Mouse (Mus musculus) Patski (cell line): ENCODE results near the gene Adm2. TPM values are rescaled to one million over a fixed set of nuclear protein-coding genes. Genes with fewer than 3 reads are reported as not detected.

ENCODE experiments used
- ATAC-seq: fragments of 100-300 bp; one replicate; pipeline ENCODE4 v1.8.0; 2021
- CTCF ChIA-PET: fragments of 350-600 bp; sonication (Branson Sonifier 250); formaldehyde crosslinking; loops from one replicate; lab custom pipeline; 2022; ENCODE audit warnings: inconsistent platforms; lab: Charles Lee
- POLR2A ChIA-PET: fragments of 350-600 bp; sonication (Branson Sonifier 250); formaldehyde crosslinking; loops from one replicate; lab custom pipeline; 2022; ENCODE audit warnings: antibody characterized with exemption, inconsistent platforms; lab: Charles Lee
- DNase-seq: peaks from one replicate; pipeline ENCODE4 v3.0.0-alpha.2; 2011; ENCODE audit warnings: low read depth, low spot score
- H3K27me3 ChIP-seq: fragments of 371-371 bp; one replicate; pipeline ENCODE4 v1.5.1; 2021
- CTCF ChIP-seq: fragments of 100-300 bp; IDR thresholded peaks from one replicate; pipeline ENCODE4 v1.5.1; 2021
- in situ Hi-C: fragments of 300-500 bp; cut with MboI; formaldehyde crosslinking; loops from 3 replicates; pipeline ENCODE4 v1.11.1; 2018; ENCODE audit warnings: low pct_unique_long_range_greater_than_20kb, mixed read lengths
- polyA plus RNA-seq: library from polyadenylated mRNA; unstranded; gene quantifications from one replicate; pipeline ENCODE4 v1.2.3, GENCODE M21; 2021

The Adm2 gene
- 0.14 TPM for polyA plus RNA-seq

DNA sequence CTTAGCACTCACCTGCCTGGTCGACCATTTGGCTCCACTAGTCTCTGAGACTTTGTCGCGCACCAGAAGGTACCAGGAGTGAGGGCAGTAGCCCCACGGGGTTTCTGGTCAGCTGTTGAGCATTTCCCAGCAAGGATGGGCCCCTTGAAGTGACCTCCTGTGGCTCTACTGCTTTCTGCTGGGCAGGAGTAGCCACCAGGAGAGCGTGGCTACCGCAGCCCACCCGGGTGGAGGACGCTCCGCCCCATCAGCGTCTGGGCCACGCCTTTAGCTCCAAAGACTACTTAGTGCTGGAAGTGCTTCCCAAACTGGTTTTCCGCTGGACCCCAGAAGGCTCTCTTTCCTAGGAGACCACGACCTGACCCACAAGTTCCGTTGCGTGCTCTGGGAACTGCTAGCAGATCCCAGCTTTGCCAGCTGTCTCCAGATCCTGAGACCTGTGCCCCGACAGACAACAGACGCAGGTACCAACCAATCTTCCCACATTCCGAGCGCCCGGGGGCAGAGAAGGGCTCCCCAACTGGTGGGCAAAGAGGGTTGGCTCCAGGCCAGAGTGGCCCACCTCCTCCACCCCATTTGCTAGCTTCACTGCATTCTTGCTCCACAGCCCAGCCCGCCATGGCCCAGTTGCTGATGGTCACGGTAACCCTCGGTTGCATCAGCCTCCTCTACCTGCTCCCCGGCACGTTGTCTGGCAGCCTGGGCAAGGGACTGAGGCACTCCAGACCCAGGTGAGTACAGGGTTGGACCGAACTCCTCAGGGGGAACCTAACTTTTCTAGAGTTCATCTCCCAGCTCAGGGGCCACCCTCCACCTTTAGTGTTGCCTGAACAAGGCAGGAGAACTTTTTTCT, at the start of gene Adm2:
Gene Adm2, plus strand, starts transcription at position 51 of the 853 bp plus-strand sequence.
- TF ChIP-seq CTCF = no peak
- POLR2A ChIA-PET = no interaction called here
- DNase-seq (no peak), ATAC-seq (no peak)
- CTCF ChIA-PET = no interaction called here
- peaks cover 12% of the 10 kb centered on the region for H3K27me3 ChIP-seq
- in situ Hi-C loops = no loop called here

DNA sequence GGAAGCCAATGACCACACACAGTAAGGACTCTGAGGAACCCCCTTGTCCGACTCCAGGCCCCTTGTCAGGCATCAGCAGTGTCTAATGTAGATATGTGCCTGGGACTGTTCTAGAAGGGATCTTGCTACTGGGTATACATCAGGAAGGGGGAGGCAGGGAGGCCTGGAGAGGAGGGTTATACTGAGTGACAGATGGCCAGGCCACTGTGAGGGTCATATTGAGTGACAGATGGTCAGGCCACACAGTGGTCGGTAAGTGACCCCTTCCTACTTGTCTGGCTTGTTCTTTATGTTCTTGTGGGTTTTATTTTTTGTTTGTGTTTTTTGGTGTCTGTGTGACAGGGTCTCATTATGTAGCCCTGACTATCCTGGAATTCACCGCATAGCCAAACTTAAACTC, 47.0 kb upstream of the Adm2 start:
- no peak for TF ChIP-seq CTCF
- in situ Hi-C loops = no loop called here
- POLR2A ChIA-PET = no interaction called here
- CTCF ChIA-PET = no interaction called here
- no peak for DNase-seq
- no peaks in the 10 kb centered on the region for H3K27me3 ChIP-seq
- ATAC-seq = no peak

DNA sequence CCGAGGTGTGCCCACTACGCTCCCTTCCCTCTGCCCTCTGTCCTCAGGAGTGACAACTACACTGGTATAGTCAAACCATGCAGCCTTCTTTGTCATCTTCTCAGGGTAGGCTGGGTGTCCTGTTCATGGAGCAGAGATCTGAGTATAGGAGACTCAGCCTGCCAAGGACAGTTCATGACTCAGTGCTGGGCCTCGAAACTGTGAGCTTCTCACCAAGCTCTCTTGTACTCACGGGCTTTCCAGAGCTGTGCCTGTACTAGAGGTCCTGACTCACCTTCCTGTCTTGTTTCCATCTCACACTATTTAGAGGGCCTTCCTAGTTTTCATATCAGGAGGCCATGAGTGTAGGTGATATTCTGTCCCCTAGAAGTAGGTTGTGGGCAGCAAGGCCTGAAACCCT, 45.2 kb upstream of the Adm2 start:
- POLR2A ChIA-PET = no interaction called here
- ATAC-seq (no peak), DNase-seq (no peak)
- in situ Hi-C loops = no loop called here
- TF ChIP-seq CTCF = no peak
- no peaks in the 10 kb centered on the region for H3K27me3 ChIP-seq
- CTCF ChIA-PET = interaction anchor here (1.7 kb wide), 1 partner anchor 10 kb away, joined by 6 read pairs; no protein-coding TSS in a partner anchor

DNA sequence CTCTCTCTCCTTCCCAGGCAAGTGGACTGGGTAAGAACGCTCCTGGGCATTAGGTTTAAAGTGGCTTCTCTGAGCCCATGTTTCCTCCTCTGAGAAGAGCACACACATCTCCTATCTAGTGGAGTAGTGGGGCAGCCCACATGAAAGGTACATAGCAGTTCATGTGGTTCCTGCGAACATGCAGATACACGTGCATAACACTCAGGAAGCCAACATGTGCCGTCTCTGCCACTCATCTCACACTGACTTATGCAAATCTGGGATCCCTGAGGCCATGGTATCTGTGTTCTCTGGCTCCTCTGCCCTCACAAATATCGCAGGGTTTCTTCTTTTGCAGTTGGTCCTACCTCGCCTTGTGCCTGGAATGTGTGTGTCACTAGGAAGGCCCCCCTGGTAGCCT, 40.0 kb upstream of the Adm2 start:
- CTCF ChIA-PET = no interaction called here
- TF ChIP-seq CTCF = no peak
- no peaks in the 10 kb centered on the region for H3K27me3 ChIP-seq
- POLR2A ChIA-PET = no interaction called here
- in situ Hi-C loops = no loop called here
- ATAC-seq (no peak), DNase-seq (no peak)

DNA sequence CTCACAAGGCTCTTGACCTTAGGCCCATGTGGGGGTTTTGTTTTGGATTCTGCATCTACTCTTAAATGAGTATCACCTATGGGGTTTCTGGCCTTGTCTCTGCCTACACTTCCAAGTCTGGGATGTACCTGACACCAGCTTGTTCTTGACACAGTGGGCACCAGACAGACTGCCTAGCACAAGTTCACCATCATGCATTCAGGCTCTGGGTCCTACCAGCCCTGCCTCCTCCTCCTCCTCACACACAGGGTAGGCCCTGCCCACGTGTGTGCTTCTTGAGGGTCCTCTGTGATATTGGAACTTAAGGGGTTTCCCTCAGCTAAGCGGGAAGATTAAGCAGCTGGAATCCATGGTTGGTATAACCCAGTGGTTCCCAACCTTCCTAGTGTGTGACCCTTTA, 38.4 kb upstream of the Adm2 start:
- TF ChIP-seq CTCF = no peak
- POLR2A ChIA-PET = no interaction called here
- CTCF ChIA-PET = interaction anchor here (0.6 kb wide), 1 partner anchor 51 kb away, joined by 3 read pairs; no protein-coding TSS in a partner anchor
- H3K27me3 ChIP-seq = no peaks in the 10 kb centered on the region
- in situ Hi-C loops = no loop called here
- no peak for ATAC-seq
- DNase-seq = no peak

DNA sequence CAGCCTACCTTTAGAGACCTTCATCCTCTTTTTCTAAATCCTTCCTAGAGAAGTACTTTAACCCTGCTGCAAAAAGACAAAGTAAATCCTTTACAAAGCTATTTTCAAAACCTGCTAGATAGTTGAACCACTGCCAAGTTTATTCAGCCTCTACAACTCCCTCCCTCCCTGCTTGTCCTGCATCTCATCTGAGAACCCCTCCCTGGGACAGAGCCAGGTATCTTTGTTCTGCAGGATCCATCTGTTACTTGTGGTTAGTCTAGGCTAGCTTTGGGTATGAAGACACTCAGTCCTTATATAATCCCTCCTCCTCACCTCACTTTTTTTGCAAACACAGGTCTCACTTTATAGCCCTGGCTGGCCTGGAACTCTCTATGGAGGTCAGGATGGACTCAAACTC, 37.5 kb upstream of the Adm2 start:
- TF ChIP-seq CTCF = no peak
- CTCF ChIA-PET = no interaction called here
- ATAC-seq = no peak
- no peak for DNase-seq
- POLR2A ChIA-PET = interaction anchor here (0.6 to 0.7 kb wide), 2 partner anchors 15 to 290 kb away, joined by 3 to 4 read pairs; no protein-coding TSS in a partner anchor
- H3K27me3 ChIP-seq = no peaks in the 10 kb centered on the region
- in situ Hi-C loops = no loop called here

DNA sequence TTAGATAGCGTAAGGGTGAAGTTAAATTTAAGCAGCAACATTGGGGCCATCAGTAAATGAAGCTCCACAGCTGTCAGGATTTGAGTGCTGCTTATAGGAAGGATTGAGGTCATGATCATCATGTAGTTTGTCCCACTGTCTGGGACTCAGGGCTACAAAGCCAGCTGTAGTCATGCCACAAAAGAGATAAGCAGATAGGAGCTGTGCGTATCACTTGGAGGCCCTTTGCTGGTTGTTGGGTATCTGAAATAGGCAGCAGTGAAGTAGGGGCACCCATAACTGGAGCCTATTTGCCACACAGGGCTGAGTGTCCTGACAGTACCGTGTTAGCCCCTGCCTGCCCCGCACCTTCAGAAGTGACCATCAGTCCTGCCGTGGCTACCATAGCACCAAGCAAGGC, 37.0 kb upstream of the Adm2 start:
- CTCF ChIA-PET = no interaction called here
- ATAC-seq (no peak), DNase-seq (no peak)
- no peaks in the 10 kb centered on the region for H3K27me3 ChIP-seq
- in situ Hi-C loops = no loop called here
- POLR2A ChIA-PET = no interaction called here
- TF ChIP-seq CTCF = no peak

DNA sequence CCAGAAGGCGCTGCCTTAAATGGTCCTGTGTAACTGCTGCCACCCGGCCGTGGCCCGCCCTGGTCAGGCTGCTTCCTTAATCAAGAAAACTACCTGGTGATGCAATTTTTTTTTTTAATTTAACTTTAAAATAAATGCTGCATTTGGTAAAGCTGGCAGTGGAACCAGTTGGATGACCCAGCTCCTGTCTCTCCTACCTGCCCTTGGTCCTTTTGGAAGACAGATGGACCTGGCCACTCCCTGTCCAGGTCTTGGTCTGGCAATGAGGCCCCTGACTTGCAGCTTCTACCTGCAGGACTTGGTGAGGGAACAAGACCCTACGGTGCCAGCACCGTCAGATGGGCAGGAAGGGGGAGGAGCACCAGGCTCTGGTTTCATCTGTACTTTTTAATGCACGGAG, 36.4 kb upstream of the Adm2 start:
- ATAC-seq = no peak
- no peaks in the 10 kb centered on the region for H3K27me3 ChIP-seq
- DNase-seq = no peak
- ChIA-PET CTCF (no interaction called here), POLR2A (interaction anchor here (0.7 kb wide), 1 partner anchor 26 kb away, joined by 6 read pairs; no protein-coding TSS in a partner anchor)
- TF ChIP-seq CTCF = no peak
- in situ Hi-C loops = no loop called here

DNA sequence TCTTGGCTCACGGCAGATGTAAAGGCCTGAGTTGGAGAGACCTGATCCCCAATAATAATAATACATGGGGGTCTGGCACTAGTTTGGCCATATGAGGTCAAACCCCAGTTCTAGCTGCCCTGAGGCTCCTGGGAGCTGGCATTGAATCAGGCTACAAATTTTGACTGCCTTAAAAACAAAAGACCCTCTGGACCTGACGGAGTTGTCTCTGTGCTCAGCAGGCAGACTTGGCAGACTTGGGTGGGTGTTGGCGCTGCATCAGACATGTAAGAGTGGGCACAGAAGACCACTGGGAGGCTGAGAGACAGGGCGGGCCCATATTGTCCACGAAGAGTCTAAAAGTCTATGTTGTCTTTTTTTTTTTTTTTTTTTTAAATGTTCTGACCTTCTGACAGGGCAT, 35.9 kb upstream of the Adm2 start:
- H3K27me3 ChIP-seq = no peaks in the 10 kb centered on the region
- no peak for TF ChIP-seq CTCF
- ATAC-seq (no peak), DNase-seq (no peak)
- in situ Hi-C loops = no loop called here
- ChIA-PET POLR2A (interaction anchor here (0.6 to 0.7 kb wide), 3 partner anchors 26 to 207 kb away, joined by 5 to 6 read pairs (median 5); no protein-coding TSS in a partner anchor), CTCF (interaction anchor here (1.5 to 1.7 kb wide), 2 partner anchors 8 to 19 kb away, joined by 3 to 6 read pairs; no protein-coding TSS in a partner anchor)

DNA sequence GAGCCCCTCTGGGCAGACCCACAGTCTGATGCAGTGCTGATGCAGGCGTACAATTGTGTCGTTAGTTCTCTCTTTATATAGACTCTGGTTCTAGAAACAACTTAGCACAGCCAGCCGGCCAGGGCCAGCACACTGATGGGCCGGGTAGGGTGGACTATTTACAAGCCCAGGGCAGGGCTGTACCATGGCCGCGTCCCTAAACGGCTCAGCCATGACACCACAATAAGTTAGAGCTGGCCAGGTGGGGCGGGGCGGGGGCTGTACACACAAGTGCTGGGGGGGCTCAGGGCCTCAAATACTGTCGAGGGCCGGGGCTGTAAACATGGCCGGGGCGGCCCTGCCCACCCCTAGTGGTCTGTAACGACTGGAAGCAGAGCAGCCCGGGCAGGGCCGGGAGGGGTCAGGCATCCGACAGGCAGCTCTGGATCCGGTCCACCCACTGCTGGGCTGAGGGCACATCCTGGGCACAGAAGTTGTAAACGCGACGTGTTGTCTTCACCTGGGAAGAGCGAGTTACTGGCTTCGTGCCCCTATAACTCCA, 34.2 kb upstream of the Adm2 start:
- in situ Hi-C loops = no loop called here
- DNase-seq (no peak), ATAC-seq (no peak)
- H3K27me3 ChIP-seq = no peaks in the 10 kb centered on the region
- no peak for TF ChIP-seq CTCF
- ChIA-PET POLR2A (interaction anchor here (0.5 kb wide), 1 partner anchor 495 kb away, joined by 11 read pairs; no protein-coding TSS in a partner anchor), CTCF (interaction anchor here (1.5 to 1.7 kb wide), 2 partner anchors 17 to 85 kb away, joined by 3 to 5 read pairs; partner anchors contain the start of gene Sco2)

DNA sequence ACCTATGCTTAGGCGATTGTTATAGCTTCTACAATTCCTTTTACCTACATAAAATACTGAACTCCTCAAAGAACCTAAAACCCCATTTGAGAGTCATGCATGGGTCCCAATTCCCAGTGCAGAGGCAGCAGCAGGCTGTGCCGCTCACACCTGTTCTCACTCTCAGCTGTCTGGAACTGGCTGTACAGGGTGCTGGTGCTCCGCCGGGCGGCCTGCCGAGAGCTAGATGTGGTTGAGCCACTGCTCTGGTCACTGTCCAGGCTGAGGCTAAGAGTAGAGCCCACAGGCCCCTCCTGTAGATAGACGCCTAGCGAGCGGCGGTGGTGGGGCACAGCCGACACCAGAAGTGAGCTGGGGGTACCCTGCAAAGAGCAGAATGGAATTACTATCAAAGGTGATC, 33.1 kb upstream of the Adm2 start:
- ATAC-seq = no peak
- no peak for DNase-seq
- in situ Hi-C loops = no loop called here
- no peaks in the 10 kb centered on the region for H3K27me3 ChIP-seq
- POLR2A ChIA-PET = interaction anchor here (1.1 kb wide), 1 partner anchor 10 kb away, joined by 4 read pairs; no protein-coding TSS in a partner anchor
- CTCF ChIA-PET = no interaction called here
- no peak for TF ChIP-seq CTCF
